Mouse (Mus musculus) neural tube, embryonic 14.5 days (tissue): Measurements from ENCODE around the gene Gsg1l. TPM values are rescaled to one million over a fixed set of nuclear protein-coding genes. Genes with fewer than 3 reads are reported as not detected.

Source experiments
- ATAC-seq: fragments of 200-750 bp; cut with Nextera tagmentation; 2 replicates; pipeline ENCODE4 v1.8.0; 2017; ENCODE audit warnings: low read depth, mild to moderate bottlenecking, moderate TSS enrichment, moderate library complexity
- H3K27ac ChIP-seq: fragments of 300-500 bp; sonication (generic); 2 replicates; pipeline ENCODE4 v1.5.1; 2014; ENCODE audit warnings: low read depth, mild to moderate bottlenecking, control low read depth, low read length, moderate library complexity, mixed read lengths
- H3K27me3 ChIP-seq: fragments of 300-500 bp; sonication (generic); 2 replicates; pipeline ENCODE4 v1.6.1; 2014; ENCODE audit warnings: low read length; ENCODE audit not compliant: control insufficient read depth, insufficient read depth
- H3K36me3 ChIP-seq: fragments of 300-500 bp; sonication (generic); 2 replicates; pipeline ENCODE4 v1.6.1; 2014; ENCODE audit warnings: low read length, mixed read lengths; ENCODE audit not compliant: control insufficient read depth, insufficient read depth
- H3K4me1 ChIP-seq: fragments of 300-500 bp; sonication (generic); 2 replicates; pipeline ENCODE4 v1.6.1; 2014; ENCODE audit warnings: low read length; ENCODE audit not compliant: control insufficient read depth, insufficient read depth
- H3K4me2 ChIP-seq: fragments of 300-500 bp; sonication (generic); 2 replicates; pipeline ENCODE4 v1.6.1; 2014; ENCODE audit warnings: mild to moderate bottlenecking, low read depth, low read length, control low read depth
- H3K4me3 ChIP-seq: fragments of 300-500 bp; sonication (generic); 2 replicates; pipeline ENCODE4 v1.5.1; 2014; ENCODE audit warnings: low read depth, low read length, control low read depth, mixed read lengths
- H3K9ac ChIP-seq: fragments of 300-500 bp; sonication (generic); replicated peaks from 2 replicates; pipeline ENCODE4 v1.6.1; 2014; ENCODE audit warnings: low read depth, mild to moderate bottlenecking, control low read depth, low read length, mixed read lengths
- H3K9me3 ChIP-seq: fragments of 300-500 bp; sonication (generic); 2 replicates; pipeline ENCODE4 v1.6.1; 2016; ENCODE audit warnings: low read length; ENCODE audit not compliant: control insufficient read depth
- WGBS: fragments of 180-500 bp; shearing (Covaris S2); extraction: QIAGEN DNeasy Blood & Tissue Kit; methylation state at CpG from one replicate; pipeline ENCODE4 v1.1.7; 2014; 5-methylcytosine and 5-hydroxymethylcytosine counted together
- polyA plus RNA-seq: library from polyadenylated mRNA; unstranded; fragments of >200 nt; fragmentation: Nextera tagmentation; extraction: Ambion mirVana; gene quantifications from 2 replicates; pipeline ENCODE4 v1.2.1, GENCODE M21; 2014

Gene Gsg1l
- polyA plus RNA-seq, 1 experiment from 2014 or later = 14.5 TPM

GRCm38 (mm10) chr7:125933356-125934244, 148.6 kb downstream of the Gsg1l start:
- ATAC-seq = no peak
- WGBS = 27% methylated on average over 16 of the region's 16 CpGs
- Histone ChIP-seq H3K27ac (peak overlapping the region; percentile 12; the same call in 1 of the 2 replicates), H3K36me3 (no peaks in the 10 kb centered on the region), H3K9me3 (no peaks in the 10 kb centered on the region), H3K4me1 (peaks cover 25% of the 10 kb centered on the region), H3K4me2 (no peak overlapping the region), H3K27me3 (no peaks in the 10 kb centered on the region), H3K9ac (no peak overlapping the region), H3K4me3 (no peak overlapping the region)

DNA sequence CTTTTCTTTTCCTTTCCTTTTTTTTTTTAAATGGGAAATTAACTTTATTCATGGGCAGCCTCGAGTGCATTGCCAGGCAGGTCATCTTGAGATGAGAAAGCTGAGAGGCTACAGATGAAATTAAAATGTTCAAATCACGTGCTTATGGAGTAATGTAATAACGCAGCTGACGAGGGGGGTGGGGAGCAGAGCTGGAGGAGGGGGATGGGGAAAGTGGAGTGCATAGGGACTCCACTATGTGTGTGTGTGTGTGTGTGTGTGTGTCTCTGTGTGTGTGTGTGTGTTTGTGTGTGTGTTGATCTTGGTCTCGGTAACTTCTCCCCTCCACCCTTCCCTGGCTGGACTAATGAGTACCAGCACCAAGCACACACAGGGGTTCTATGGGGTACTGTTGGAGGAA, 150.6 kb downstream of the Gsg1l start:
- no peak overlapping the region for H3K27ac ChIP-seq
- WGBS = 52% methylated on average over 5 of the region's 5 CpGs
- H3K9ac ChIP-seq = no peak overlapping the region
- no peaks in the 10 kb centered on the region for H3K36me3 ChIP-seq
- H3K27me3 ChIP-seq = no peaks in the 10 kb centered on the region
- no peak overlapping the region for H3K4me2 ChIP-seq
- peak; percentile 48; the same call in 1 of the 2 replicates for ATAC-seq
- H3K9me3 ChIP-seq = no peaks in the 10 kb centered on the region
- no peak overlapping the region for H3K4me3 ChIP-seq
- H3K4me1 ChIP-seq = peaks cover 25% of the 10 kb centered on the region

DNA sequence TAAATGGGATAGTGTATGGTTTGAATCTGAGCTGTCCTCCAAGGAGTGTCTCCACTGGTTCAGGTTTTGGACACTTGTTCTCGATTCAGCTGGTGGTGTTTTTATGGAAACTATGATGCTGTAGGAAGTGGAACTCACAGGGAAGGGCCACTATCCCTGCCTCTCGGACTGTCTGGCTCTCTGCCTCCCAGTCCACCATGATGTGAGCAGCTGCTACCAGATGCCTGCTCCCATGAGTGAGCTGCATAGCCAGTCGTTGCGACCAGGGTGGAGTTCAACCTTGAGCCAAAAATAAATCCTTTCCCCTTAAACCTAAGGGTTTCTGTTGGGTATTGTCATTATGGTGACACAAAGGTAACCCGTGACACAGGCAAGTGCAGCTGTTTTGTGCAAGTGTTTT, 158.2 kb downstream of the Gsg1l start:
- WGBS = 84% methylated on average over 5 of the region's 5 CpGs
- Histone ChIP-seq H3K36me3 (no peaks in the 10 kb centered on the region), H3K9ac (no peak overlapping the region), H3K4me2 (no peak overlapping the region), H3K9me3 (no peaks in the 10 kb centered on the region), H3K4me3 (no peak overlapping the region), H3K27me3 (no peaks in the 10 kb centered on the region), H3K4me1 (no peaks in the 10 kb centered on the region), H3K27ac (no peak overlapping the region)
- no peak for ATAC-seq

DNA sequence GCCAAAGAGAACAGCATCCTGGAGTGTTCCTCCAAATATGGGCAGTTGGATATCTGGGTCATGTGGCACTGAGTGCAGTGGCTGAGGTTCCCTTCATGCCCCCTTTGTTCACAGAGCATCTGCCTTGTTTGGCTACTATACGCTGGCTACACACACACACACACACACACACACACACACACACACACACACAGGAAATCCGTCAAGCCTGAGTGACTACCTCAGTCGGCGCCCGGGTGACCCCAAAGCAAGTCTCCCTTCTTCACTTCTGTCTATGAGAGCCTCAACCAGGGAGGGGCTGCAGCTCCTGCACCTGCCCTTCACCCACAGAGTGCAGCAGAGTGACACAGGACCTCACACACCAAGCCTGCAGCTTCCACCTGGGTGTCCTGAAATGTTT, 161.4 kb downstream of the Gsg1l start:
- Histone ChIP-seq H3K4me1 (no peaks in the 10 kb centered on the region), H3K9ac (no peak overlapping the region), H3K27ac (no peak overlapping the region), H3K9me3 (no peaks in the 10 kb centered on the region), H3K4me2 (no peak overlapping the region), H3K27me3 (no peaks in the 10 kb centered on the region), H3K36me3 (no peaks in the 10 kb centered on the region), H3K4me3 (no peak overlapping the region)
- no peak for ATAC-seq
- 75% methylated on average over 5 of the region's 5 CpGs for WGBS

DNA sequence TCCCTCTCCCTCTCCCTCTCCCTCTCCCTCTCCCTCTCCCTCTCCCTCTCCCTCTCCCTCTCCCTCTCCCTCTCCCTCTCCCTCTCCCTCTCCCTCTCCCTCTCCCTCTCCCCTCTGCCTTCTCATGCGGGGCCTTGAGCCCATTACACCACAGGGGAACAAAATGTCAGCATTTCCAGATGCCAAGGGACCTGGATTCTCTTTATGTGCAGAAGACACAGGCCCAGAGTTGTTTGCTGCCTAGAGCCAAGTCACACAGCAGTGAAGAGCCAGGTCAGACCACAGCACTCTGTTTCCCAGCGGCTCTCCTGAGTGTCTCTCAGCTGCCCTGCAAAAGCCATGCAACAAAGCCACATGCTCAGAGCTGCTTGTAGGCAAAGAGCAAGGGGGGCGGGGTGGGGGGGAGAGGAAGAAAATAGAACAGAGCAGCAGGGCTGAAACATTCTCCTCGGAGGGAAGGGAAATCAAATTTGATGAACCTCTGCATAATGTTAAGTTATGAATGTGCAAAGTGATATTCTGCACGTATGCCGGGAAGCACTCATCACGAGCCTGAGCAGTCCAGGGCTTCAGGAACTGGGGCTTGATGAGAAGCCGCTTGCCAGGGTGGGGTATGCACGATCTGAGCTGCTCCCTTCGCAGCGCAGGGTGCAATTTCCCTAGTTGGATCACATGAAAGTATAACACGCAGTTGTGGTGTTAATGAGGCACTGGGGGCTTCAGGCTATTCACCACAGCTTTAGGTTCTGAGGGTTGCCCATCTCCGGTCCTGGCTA, 181.6 kb downstream of the Gsg1l start:
- H3K4me3 ChIP-seq = no peak overlapping the region
- no peaks in the 10 kb centered on the region for H3K36me3 ChIP-seq
- ATAC-seq = no peak
- no peak overlapping the region for H3K27ac ChIP-seq
- H3K9ac ChIP-seq = no peak overlapping the region
- no peaks in the 10 kb centered on the region for H3K9me3 ChIP-seq
- H3K4me2 ChIP-seq = no peak overlapping the region
- H3K27me3 ChIP-seq = no peaks in the 10 kb centered on the region
- peaks cover 3% of the 10 kb centered on the region; the same call in 1 of the 2 replicates for H3K4me1 ChIP-seq
- WGBS = 53% methylated on average over 13 of the region's 13 CpGs

DNA sequence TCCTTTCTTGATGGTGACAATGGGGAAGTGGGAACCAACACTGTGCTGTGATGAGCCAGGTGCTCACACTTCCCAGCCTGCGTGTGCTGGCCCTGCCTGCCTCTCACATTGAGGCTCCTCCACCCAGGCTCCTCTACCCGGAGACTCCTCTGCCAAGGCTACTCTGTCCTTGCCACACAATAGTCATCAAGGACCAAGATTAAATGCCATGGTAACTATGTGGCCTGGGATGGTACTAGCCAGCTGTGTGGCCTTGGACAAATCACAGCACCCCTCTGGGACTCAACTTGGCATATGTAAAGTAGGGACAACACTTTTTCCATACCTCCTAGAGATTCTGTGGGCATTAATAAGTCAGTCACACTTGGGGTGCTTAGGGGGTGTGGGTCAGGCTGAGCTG, 182.3 kb downstream of the Gsg1l start:
- ATAC-seq = no peak
- WGBS = 61% methylated on average over 2 of the region's 2 CpGs
- H3K4me2 ChIP-seq = no peak overlapping the region
- H3K9me3 ChIP-seq = no peaks in the 10 kb centered on the region
- H3K9ac ChIP-seq = no peak overlapping the region
- no peak overlapping the region for H3K4me3 ChIP-seq
- no peak overlapping the region for H3K27ac ChIP-seq
- peaks cover 3% of the 10 kb centered on the region; the same call in 1 of the 2 replicates for H3K4me1 ChIP-seq
- no peaks in the 10 kb centered on the region for H3K36me3 ChIP-seq
- H3K27me3 ChIP-seq = no peaks in the 10 kb centered on the region

DNA sequence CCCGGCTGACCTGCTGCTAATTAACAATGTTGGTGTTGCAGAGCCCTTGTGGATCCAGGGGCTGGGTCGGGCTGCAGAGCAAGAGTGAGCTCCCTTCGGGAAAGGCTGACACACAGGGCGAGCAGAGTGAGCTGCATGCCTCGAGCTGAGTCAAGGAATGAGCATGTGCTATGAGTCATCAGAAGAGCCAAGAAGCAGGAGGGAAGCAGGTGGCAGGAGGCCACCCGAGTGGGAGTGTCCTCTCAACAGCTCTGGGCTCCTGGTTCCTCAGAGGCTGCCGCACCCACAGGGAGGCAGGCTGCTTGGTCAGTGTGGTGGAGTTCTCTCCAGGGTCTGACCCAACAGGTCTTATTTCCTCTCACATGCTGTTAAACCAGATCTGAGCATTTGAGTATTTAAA, 183.2 kb downstream of the Gsg1l start:
- ATAC-seq = no peak

DNA sequence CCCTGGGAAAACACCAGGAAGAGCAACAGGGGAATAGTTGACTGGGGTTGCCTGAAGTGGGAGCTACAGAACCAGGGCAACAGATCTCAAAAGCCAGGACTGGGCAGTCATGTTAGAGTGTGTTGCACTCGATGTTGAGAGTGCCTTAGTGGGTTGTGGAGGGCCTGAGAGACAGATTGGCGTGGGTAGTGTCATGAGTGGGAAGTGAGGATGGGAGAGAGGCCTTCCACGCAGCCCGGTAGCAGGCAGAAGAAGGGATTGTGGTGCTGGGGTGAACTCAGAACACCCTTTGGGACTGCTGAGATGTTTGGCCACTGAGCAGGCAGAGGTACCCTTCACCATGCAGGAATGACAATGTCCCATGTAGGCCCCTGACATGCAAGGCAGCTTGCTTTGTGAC, 185.2 kb downstream of the Gsg1l start:
- H3K36me3 ChIP-seq = no peaks in the 10 kb centered on the region
- no peak overlapping the region for H3K4me2 ChIP-seq
- no peak for ATAC-seq
- WGBS = 85% methylated on average over 4 of the region's 4 CpGs
- no peaks in the 10 kb centered on the region for H3K9me3 ChIP-seq
- no peaks in the 10 kb centered on the region for H3K27me3 ChIP-seq
- H3K4me1 ChIP-seq = peaks cover 3% of the 10 kb centered on the region; the same call in 1 of the 2 replicates
- no peak overlapping the region for H3K4me3 ChIP-seq
- H3K27ac ChIP-seq = no peak overlapping the region
- no peak overlapping the region for H3K9ac ChIP-seq

More for the DNA sequence above, 183.2 kb downstream of the Gsg1l start:
- H3K4me2 ChIP-seq = no peak overlapping the region
- H3K4me1 ChIP-seq = peaks cover 3% of the 10 kb centered on the region; the same call in 1 of the 2 replicates
- no peaks in the 10 kb centered on the region for H3K9me3 ChIP-seq
- no peaks in the 10 kb centered on the region for H3K36me3 ChIP-seq
- H3K9ac ChIP-seq = no peak overlapping the region
- no peak overlapping the region for H3K4me3 ChIP-seq
- H3K27me3 ChIP-seq = no peaks in the 10 kb centered on the region
- WGBS = 50% methylated on average over 7 of the region's 7 CpGs
- no peak overlapping the region for H3K27ac ChIP-seq

DNA sequence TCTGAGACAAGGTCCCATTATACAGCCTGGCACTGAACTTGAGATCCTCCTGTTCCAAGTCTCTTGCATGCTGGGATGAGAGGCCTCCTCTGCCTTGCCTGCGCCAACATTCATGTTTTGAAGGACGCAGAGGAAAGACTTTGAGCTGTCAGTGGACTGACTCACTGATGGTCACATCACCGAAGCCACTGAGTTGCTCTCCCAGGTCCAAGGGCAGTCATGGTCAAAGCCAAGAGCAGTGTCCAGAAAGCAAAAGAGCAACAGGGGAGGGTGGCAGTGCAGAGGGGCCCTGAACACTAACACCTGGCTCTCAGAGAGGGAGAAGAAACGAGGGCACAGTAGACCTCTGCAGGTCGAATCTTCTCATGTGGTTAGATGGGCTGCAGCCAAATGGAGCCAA, 188.6 kb downstream of the Gsg1l start:
- H3K27me3 ChIP-seq = no peaks in the 10 kb centered on the region
- H3K4me3 ChIP-seq = no peak overlapping the region
- H3K36me3 ChIP-seq = no peaks in the 10 kb centered on the region
- no peak overlapping the region for H3K27ac ChIP-seq
- 96% methylated on average over 5 of the region's 5 CpGs for WGBS
- no peak overlapping the region for H3K9ac ChIP-seq
- no peak overlapping the region for H3K4me2 ChIP-seq
- no peaks in the 10 kb centered on the region for H3K4me1 ChIP-seq
- ATAC-seq = no peak
- H3K9me3 ChIP-seq = no peaks in the 10 kb centered on the region
